Mouse (Mus musculus) midbrain, embryonic 15.5 days (tissue): ENCODE measurements at regions not wholly inside any gene's neighbourhood (a gene's known extent, or its start where the extent isn't known, plus 50 kb on each side); places are given as distances from the start of the nearest gene placed in this dataset.

Source experiments
- ATAC-seq: fragments of 200-750 bp; cut with Nextera tagmentation; replicated peaks from 2 replicates; pipeline ENCODE4 v1.8.0; 2017; ENCODE audit warnings: moderate TSS enrichment
- H3K27ac ChIP-seq: fragments of 300-500 bp; sonication (generic); 2 replicates; pipeline ENCODE4 v1.5.1; 2015; ENCODE audit warnings: mild to moderate bottlenecking, inconsistent platforms
- H3K27me3 ChIP-seq: fragments of 300-500 bp; sonication (generic); replicated peaks from 2 replicates; pipeline ENCODE4 v1.6.1; 2015; ENCODE audit warnings: inconsistent platforms
- H3K36me3 ChIP-seq: fragments of 300-500 bp; sonication (generic); replicated peaks from 2 replicates; pipeline ENCODE4 v1.6.1; 2015; ENCODE audit warnings: inconsistent platforms
- H3K4me1 ChIP-seq: fragments of 300-500 bp; sonication (generic); 2 replicates; pipeline ENCODE4 v1.6.1; 2015; ENCODE audit warnings: inconsistent platforms
- H3K4me2 ChIP-seq: fragments of 300-500 bp; sonication (generic); 2 replicates; pipeline ENCODE4 v1.6.1; 2015; ENCODE audit warnings: inconsistent platforms, mild to moderate bottlenecking, moderate library complexity
- H3K4me3 ChIP-seq: fragments of 300-500 bp; sonication (generic); 2 replicates; pipeline ENCODE4 v1.5.1; 2015; ENCODE audit warnings: mild to moderate bottlenecking, inconsistent platforms
- H3K9ac ChIP-seq: fragments of 300-500 bp; sonication (generic); 2 replicates; pipeline ENCODE4 v1.6.1; 2015; ENCODE audit warnings: mild to moderate bottlenecking, inconsistent platforms
- H3K9me3 ChIP-seq: fragments of 300-500 bp; sonication (generic); 2 replicates; pipeline ENCODE4 v1.6.1; 2016; ENCODE audit warnings: inconsistent platforms
- WGBS: fragments of 180-500 bp; shearing (Covaris S2); methylation state at CpG from one replicate; pipeline ENCODE4 v1.1.7; 2015; ENCODE audit warnings: mixed read lengths; 5-methylcytosine and 5-hydroxymethylcytosine counted together

GRCm38 (mm10) chr11:24695010-24695720 is 617.3 kb downstream of the Bcl11a start:
- ATAC-seq = no peak
- WGBS = 35% methylated on average over 5 of the region's 5 CpGs
- Histone ChIP-seq H3K4me1 (peaks cover 3% of the 10 kb centered on the region; the same call in 1 of the 2 replicates), H3K9me3 (no peaks in the 10 kb centered on the region), H3K4me2 (no peak overlapping the region), H3K27me3 (no peaks in the 10 kb centered on the region), H3K9ac (no peak overlapping the region), H3K4me3 (no peak overlapping the region), H3K27ac (no peak overlapping the region), H3K36me3 (no peaks in the 10 kb centered on the region)

GRCm38 (mm10) chr11:24696561-24696960 is 618.7 kb downstream of the Bcl11a start:
- Histone ChIP-seq H3K9ac (no peak overlapping the region), H3K27ac (no peak overlapping the region), H3K9me3 (no peaks in the 10 kb centered on the region), H3K4me1 (peaks cover 3% of the 10 kb centered on the region; the same call in 1 of the 2 replicates), H3K4me2 (no peak overlapping the region), H3K4me3 (no peak overlapping the region), H3K27me3 (no peaks in the 10 kb centered on the region), H3K36me3 (no peaks in the 10 kb centered on the region)
- no peak for ATAC-seq
- WGBS = 45% methylated on average over 7 of the region's 7 CpGs

GRCm38 (mm10) chr11:24708790-24709189 is 630.9 kb downstream of the Bcl11a start:
- Histone ChIP-seq H3K9ac (no peak overlapping the region), H3K9me3 (no peaks in the 10 kb centered on the region), H3K4me3 (no peak overlapping the region), H3K36me3 (no peaks in the 10 kb centered on the region), H3K27me3 (no peaks in the 10 kb centered on the region), H3K4me1 (no peaks in the 10 kb centered on the region), H3K27ac (no peak overlapping the region), H3K4me2 (no peak overlapping the region)
- 72% methylated on average over 3 of the region's 3 CpGs for WGBS
- ATAC-seq = peak; percentile 84; the same call in 1 of the 2 replicates

GRCm38 (mm10) chr11:24716539-24717287 is 638.9 kb downstream of the Bcl11a start:
- Histone ChIP-seq H3K4me1 (peaks cover 10% of the 10 kb centered on the region), H3K27me3 (no peaks in the 10 kb centered on the region), H3K36me3 (no peaks in the 10 kb centered on the region), H3K4me2 (peak overlapping the region; percentile 1; the same call in 1 of the 2 replicates), H3K4me3 (no peak overlapping the region), H3K9me3 (no peaks in the 10 kb centered on the region), H3K9ac (no peak overlapping the region), H3K27ac (peak overlapping the region; percentile 40)
- 41% methylated on average over 12 of the region's 12 CpGs for WGBS
- ATAC-seq = peak; percentile 57; the same call in 1 of the 2 replicates

- 88% methylated on average over 5 of the region's 5 CpGs for WGBS
- no peaks in the 10 kb centered on the region for H3K4me1 ChIP-seq
- H3K4me2 ChIP-seq = no peak overlapping the region
- no peaks in the 10 kb centered on the region for H3K36me3 ChIP-seq
- H3K27me3 ChIP-seq = no peaks in the 10 kb centered on the region
- no peak overlapping the region for H3K9ac ChIP-seq
- H3K9me3 ChIP-seq = no peaks in the 10 kb centered on the region
- ATAC-seq = no peak
- H3K27ac ChIP-seq = no peak overlapping the region
- no peak overlapping the region for H3K4me3 ChIP-seq
These were observed 646.5 kb downstream of the Bcl11a start for GRCm38 (mm10) chr11:24724259-24724937.

GRCm38 (mm10) chr11:24726331-24726730 is 648.5 kb downstream of the Bcl11a start:
- Histone ChIP-seq H3K4me2 (no peak overlapping the region), H3K4me3 (no peak overlapping the region), H3K9ac (no peak overlapping the region), H3K4me1 (0 out of 2 replicates have a peak, but pooled peaks cover 1% of the 10 kb centered on the region), H3K27me3 (no peaks in the 10 kb centered on the region), H3K27ac (no peak overlapping the region), H3K9me3 (no peaks in the 10 kb centered on the region), H3K36me3 (no peaks in the 10 kb centered on the region)
- WGBS = 30% methylated on average over 3 of the region's 3 CpGs
- no peak for ATAC-seq

- Histone ChIP-seq H3K27ac (no peak overlapping the region), H3K4me3 (no peak overlapping the region), H3K9me3 (no peaks in the 10 kb centered on the region), H3K4me2 (no peak overlapping the region), H3K4me1 (0 out of 2 replicates have a peak, but pooled peaks cover 4% of the 10 kb centered on the region), H3K36me3 (no peaks in the 10 kb centered on the region), H3K9ac (no peak overlapping the region), H3K27me3 (no peaks in the 10 kb centered on the region)
- ATAC-seq = no peak
- WGBS = 32% methylated on average over 1 of the region's 1 CpGs
These were observed 649.5 kb downstream of the Bcl11a start for GRCm38 (mm10) chr11:24727404-24727803.

- Histone ChIP-seq H3K4me2 (no peak overlapping the region), H3K27ac (no peak overlapping the region), H3K9me3 (no peaks in the 10 kb centered on the region), H3K4me3 (no peak overlapping the region), H3K4me1 (0 out of 2 replicates have a peak, but pooled peaks cover 4% of the 10 kb centered on the region), H3K36me3 (no peaks in the 10 kb centered on the region), H3K9ac (no peak overlapping the region), H3K27me3 (no peaks in the 10 kb centered on the region)
- ATAC-seq = no peak
- WGBS = 7% methylated on average over 1 of the region's 1 CpGs
These were observed 653.6 kb downstream of the Bcl11a start for GRCm38 (mm10) chr11:24731431-24731830.

- Histone ChIP-seq H3K27ac (peak overlapping the region; percentile 80), H3K4me2 (peak overlapping the region; percentile 58), H3K36me3 (no peaks in the 10 kb centered on the region), H3K4me1 (peaks cover 24% of the 10 kb centered on the region), H3K9ac (peak overlapping the region; percentile 40), H3K9me3 (no peaks in the 10 kb centered on the region), H3K27me3 (no peaks in the 10 kb centered on the region), H3K4me3 (peak overlapping the region; percentile 29)
- peak; percentile 74 for ATAC-seq
- WGBS = 2% methylated on average over 14 of the region's 14 CpGs
These were observed 661.9 kb downstream of the Bcl11a start for GRCm38 (mm10) chr11:24739710-24740255.

- ATAC-seq = peak; percentile 40; the same call in 1 of the 2 replicates
- H3K27ac ChIP-seq = peak overlapping the region; percentile 80
These were observed 662.6 kb downstream of the Bcl11a start for GRCm38 (mm10) chr11:24740466-24740865.

GRCm38 (mm10) chr11:24742561-24742960 is 664.7 kb downstream of the Bcl11a start:
- H3K9ac ChIP-seq = 0 out of 2 replicates have a peak overlapping the region, but pooled peaks have one; percentile 9
- H3K27ac ChIP-seq = peak overlapping the region; percentile 35; the same call in 1 of the 2 replicates
- H3K9me3 ChIP-seq = no peaks in the 10 kb centered on the region
- ATAC-seq = peak; percentile 53
- peak overlapping the region; percentile 21; the same call in 1 of the 2 replicates for H3K4me2 ChIP-seq
- no peak overlapping the region for H3K4me3 ChIP-seq
- H3K27me3 ChIP-seq = no peaks in the 10 kb centered on the region
- H3K4me1 ChIP-seq = peaks cover 24% of the 10 kb centered on the region
- WGBS = 27% methylated on average over 8 of the region's 8 CpGs
- no peaks in the 10 kb centered on the region for H3K36me3 ChIP-seq

More at GRCm38 (mm10) chr11:24740466-24740865, 662.6 kb downstream of the Bcl11a start:
- Histone ChIP-seq H3K36me3 (no peaks in the 10 kb centered on the region), H3K4me3 (no peak overlapping the region), H3K27me3 (no peaks in the 10 kb centered on the region), H3K4me1 (peaks cover 24% of the 10 kb centered on the region), H3K9me3 (no peaks in the 10 kb centered on the region), H3K4me2 (peak overlapping the region; percentile 58; the same call in 1 of the 2 replicates), H3K9ac (0 out of 2 replicates have a peak overlapping the region, but pooled peaks have one; percentile 40)
- WGBS = 18% methylated on average over 2 of the region's 2 CpGs

GRCm38 (mm10) chr11:24743439-24743838 is 665.6 kb downstream of the Bcl11a start:
- H3K36me3 ChIP-seq = no peaks in the 10 kb centered on the region
- no peak overlapping the region for H3K27ac ChIP-seq

More at GRCm38 (mm10) chr11:24743439-24743838, 665.6 kb downstream of the Bcl11a start:
- 32% methylated on average over 1 of the region's 1 CpGs for WGBS
- peaks cover 24% of the 10 kb centered on the region for H3K4me1 ChIP-seq
- no peak overlapping the region for H3K9ac ChIP-seq
- H3K4me2 ChIP-seq = no peak overlapping the region
- H3K9me3 ChIP-seq = no peaks in the 10 kb centered on the region
- no peaks in the 10 kb centered on the region for H3K27me3 ChIP-seq
- no peak for ATAC-seq
- H3K4me3 ChIP-seq = no peak overlapping the region
